Mouse (Mus musculus): ENCODE measurements around the gene Vmn2r103. TPM values are rescaled to one million over a fixed set of nuclear protein-coding genes. Genes with fewer than 3 reads are reported as not detected.

Vmn2r103 gene
- not detected in 2 replicates for polyA plus RNA-seq (2012; rRNA removed)

DNA sequence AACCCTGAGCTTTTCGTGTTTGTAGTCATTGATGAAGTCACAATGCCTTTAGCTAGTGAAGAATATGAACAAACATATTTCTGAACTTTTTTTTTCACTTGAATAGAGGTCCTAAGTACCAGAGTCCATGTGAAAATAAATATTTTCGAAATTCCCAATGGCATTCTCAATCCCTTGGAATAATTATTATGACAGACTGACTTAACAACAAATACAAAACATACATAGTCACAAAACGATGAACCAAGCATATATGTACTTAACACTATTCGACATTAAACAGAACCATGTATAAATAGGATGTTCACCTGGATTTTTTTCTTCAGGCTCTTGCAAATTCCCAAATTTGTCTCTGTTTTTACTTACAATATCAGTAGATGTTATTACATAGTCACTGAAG lies at the start of gene Vmn2r103:
Vmn2r103 (plus strand) TSS at position 301 of the 400 bp plus-strand sequence.
- no peak for DNase-seq (ENCODE audit: low read depth)

DNA sequence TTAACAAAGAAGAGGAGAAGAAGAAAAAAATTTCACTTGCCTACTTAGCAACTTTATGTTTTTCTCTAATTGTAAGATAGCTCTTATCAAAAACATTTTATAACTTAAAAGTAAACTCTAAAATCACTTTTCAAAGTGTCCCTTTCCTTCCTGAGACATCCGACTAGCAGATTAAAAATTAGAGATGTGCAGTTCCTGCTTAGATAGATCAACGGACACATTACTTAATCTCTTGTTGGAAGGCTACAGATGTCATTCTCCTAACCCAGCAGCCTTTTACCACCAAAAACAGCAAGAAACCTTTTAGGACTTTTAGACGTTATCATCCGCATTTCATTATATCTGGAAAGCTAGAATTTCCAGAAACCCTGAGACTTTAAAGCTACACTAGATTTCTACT lies 5.8 kb downstream of the Vmn2r103 start:
- no peak for DNase-seq (ENCODE audit: low read depth)

DNA sequence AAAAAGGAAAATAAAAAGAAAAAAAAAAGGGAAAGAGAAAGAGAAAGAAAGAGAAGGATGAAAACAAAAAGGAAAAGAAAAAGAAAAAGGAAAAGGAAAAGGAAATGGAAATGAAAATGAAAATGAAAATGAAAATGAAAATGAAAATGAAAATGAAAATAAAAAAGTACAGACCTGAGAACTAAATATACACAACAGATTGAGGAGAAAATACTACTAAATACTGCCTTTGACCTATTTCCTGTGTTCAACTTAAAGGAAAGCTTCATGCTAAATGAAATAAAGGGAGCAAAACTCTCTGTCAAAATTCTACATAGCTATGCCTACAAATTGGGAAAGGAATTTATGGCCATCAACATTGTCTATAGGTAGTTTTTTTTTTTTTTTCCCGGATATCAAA lies 16.1 kb downstream of the Vmn2r103 start:
- DNase-seq (ENCODE audit: low read depth) = no peak

Other genes starting within 250 kb of the Vmn2r103 start
- gene Vmn2r101, start 196.1 kb upstream of the Vmn2r103 start, polyA plus RNA-seq (2012; rRNA removed) = not detected in 2 replicates
- gene Vmn2r102, start 113.0 kb upstream of the Vmn2r103 start, polyA plus RNA-seq (2012; rRNA removed) = not detected in 2 replicates

All from gonadal fat pad, adult 2 months (tissue).